ENCODE assay signal across 15 mouse cellular contexts in the genomic region with DNA sequence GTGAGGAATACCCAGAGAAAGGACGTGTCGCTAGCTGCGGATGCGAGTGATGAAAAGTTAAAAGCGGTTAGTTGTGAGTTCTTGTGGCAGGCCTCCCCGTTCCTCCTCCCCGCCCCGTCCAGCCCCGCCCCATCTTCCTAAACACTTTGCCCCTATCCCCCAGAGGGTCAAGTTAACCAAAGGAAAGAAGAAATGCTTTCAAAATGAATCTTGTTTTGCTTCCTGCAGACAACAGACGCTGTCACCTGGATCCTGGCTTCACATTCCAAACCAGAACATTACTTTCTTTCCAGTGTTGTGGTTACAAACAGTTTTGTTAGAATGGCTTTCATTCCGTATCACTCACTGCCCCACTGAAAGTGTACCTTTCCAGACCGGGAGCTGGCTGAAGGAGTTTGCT. TPM values are rescaled to one million over a fixed set of nuclear protein-coding genes. Genes with fewer than 3 reads are reported as not detected.
A peak's percentile ranks its signal among the peaks of the same experiment; 100 is the strongest.
DNase-seq lines count a peak whose midpoint lies in the region; ATAC-seq lines count a peak whose summit lies in the region.
"Had no signal": no experiment of that assay in that cellular context is flagged by ENCODE, and none has a peak within 500 bp of the region (broad histone marks: within the 10 kb centered on the region; RNA-seq: fewer than 3 reads in every experiment).

No protein-coding gene starts in this region.

- no peaks in the 10 kb centered on the region for H3K9me3 ChIP-seq in heart, embryonic 10.5 days
- no peaks in the 10 kb centered on the region for H3K9me3 ChIP-seq in kidney, embryonic 15.5 days (replicated peaks)
- no peaks in the 10 kb centered on the region for H3K9me3 ChIP-seq in embryonic facial prominence, embryonic 12.5 days
- H3K9me3 ChIP-seq in limb, embryonic 15.5 days: no peaks in the 10 kb centered on the region
- H3K9me3 ChIP-seq: forebrain, embryonic 10.5 days; hindbrain, embryonic 10.5 days; liver, embryonic 13.5 days; neural tube, embryonic 12.5 days had no signal

- WGBS in heart, embryonic 10.5 days: 30% methylated on average over 12 of the region's 12 CpGs
- 33% methylated on average over 12 of the region's 12 CpGs for WGBS in kidney, embryonic 15.5 days
- 32% methylated on average over 12 of the region's 12 CpGs for WGBS in embryonic facial prominence, embryonic 12.5 days
- 20% methylated on average over 12 of the region's 12 CpGs for WGBS in limb, embryonic 15.5 days

- H3K27me3 ChIP-seq in heart, embryonic 10.5 days (ENCODE audit: insufficient read depth, poor library complexity, severe bottlenecking): no peaks in the 10 kb centered on the region
- no peaks in the 10 kb centered on the region for H3K27me3 ChIP-seq in kidney, embryonic 15.5 days
- H3K27me3 ChIP-seq in embryonic facial prominence, embryonic 12.5 days: no peaks in the 10 kb centered on the region
- H3K27me3 ChIP-seq in limb, embryonic 15.5 days: no peaks in the 10 kb centered on the region
- H3K27me3 ChIP-seq: liver, embryonic 13.5 days; neural tube, embryonic 12.5 days had no signal

- H3K27ac ChIP-seq in heart, embryonic 10.5 days: no peak overlapping the region
- no peak overlapping the region for H3K27ac ChIP-seq in kidney, embryonic 15.5 days
- no peak overlapping the region for H3K27ac ChIP-seq in embryonic facial prominence, embryonic 12.5 days
- no peak overlapping the region for H3K27ac ChIP-seq in limb, embryonic 15.5 days
- H3K27ac ChIP-seq: forebrain, embryonic 10.5 days; hindbrain, embryonic 10.5 days; liver, embryonic 13.5 days; macrophage; neural tube, embryonic 12.5 days had no signal

- H3K4me3 ChIP-seq in heart, embryonic 10.5 days: peak overlapping the region; percentile 31; the same call in 1 of the 2 replicates
- H3K4me3 ChIP-seq in kidney, embryonic 15.5 days (replicated peaks): no peak overlapping the region
- no peak overlapping the region for H3K4me3 ChIP-seq in embryonic facial prominence, embryonic 12.5 days
- H3K4me3 ChIP-seq in limb, embryonic 15.5 days: no peak overlapping the region
- H3K4me3 ChIP-seq: forebrain, embryonic 10.5 days; hindbrain, embryonic 10.5 days; liver, embryonic 13.5 days; neural tube, embryonic 12.5 days had no signal

- no peak for ATAC-seq in kidney, embryonic 15.5 days (replicated peaks; ENCODE audit: low FRiP score)
- no peak for ATAC-seq in embryonic facial prominence, embryonic 12.5 days (ENCODE audit: insufficient number of reproducible peaks, insufficient read depth, low FRiP score, low TSS enrichment)
- no peak for ATAC-seq in limb, embryonic 15.5 days (ENCODE audit: insufficient number of reproducible peaks, low FRiP score, low TSS enrichment, low read depth)

- H3K4me1 ChIP-seq in heart, embryonic 10.5 days: peaks cover 6% of the 10 kb centered on the region
- H3K4me1 ChIP-seq in kidney, embryonic 15.5 days: peaks cover 3% of the 10 kb centered on the region; the same call in 1 of the 2 replicates
- no peaks in the 10 kb centered on the region for H3K4me1 ChIP-seq in embryonic facial prominence, embryonic 12.5 days
- 0 out of 2 replicates have a peak, but pooled peaks cover 2% of the 10 kb centered on the region for H3K4me1 ChIP-seq in limb, embryonic 15.5 days
- H3K4me1 ChIP-seq: neural tube, embryonic 12.5 days had no signal

- H3K36me3 ChIP-seq in heart, embryonic 10.5 days: no peaks in the 10 kb centered on the region
- H3K36me3 ChIP-seq in kidney, embryonic 15.5 days: no peaks in the 10 kb centered on the region
- H3K36me3 ChIP-seq in embryonic facial prominence, embryonic 12.5 days: no peaks in the 10 kb centered on the region
- H3K36me3 ChIP-seq in limb, embryonic 15.5 days: no peaks in the 10 kb centered on the region
- H3K36me3 ChIP-seq: forebrain, embryonic 10.5 days; hindbrain, embryonic 10.5 days; liver, embryonic 13.5 days; neural tube, embryonic 12.5 days had no signal

- H3K4me2 ChIP-seq in kidney, embryonic 15.5 days: peak overlapping the region; percentile 45
- H3K4me2 ChIP-seq in embryonic facial prominence, embryonic 12.5 days (replicated peaks): peak overlapping the region; percentile 21; the same call in 1 of the 2 replicates
- 0 out of 2 replicates have a peak overlapping the region, but pooled peaks have one; percentile 23 for H3K4me2 ChIP-seq in limb, embryonic 15.5 days
- H3K4me2 ChIP-seq: liver, embryonic 13.5 days; neural tube, embryonic 12.5 days had no signal

- DNase-seq in heart, embryonic 10.5 days (ENCODE audit: low spot score): no peak
- DNase-seq in heart, adult 9 months (ENCODE audit: low spot score in 2 of 2): no peak
- DNase-seq in kidney, postnatal 14 days: no peak
- DNase-seq in left cerebral cortex, adult 11 months (ENCODE audit: low spot score): no peak
- DNase-seq in cerebellum, postnatal 14 days: no peak
- DNase-seq: cerebellum, adult 8-10 months; kidney, adult 11 months; liver, embryonic 13.5 days had no signal

- no peak overlapping the region for H3K9ac ChIP-seq in kidney, embryonic 15.5 days
- H3K9ac ChIP-seq in embryonic facial prominence, embryonic 12.5 days: no peak overlapping the region
- H3K9ac ChIP-seq in limb, embryonic 15.5 days: no peak overlapping the region
- H3K9ac ChIP-seq: liver, embryonic 13.5 days; neural tube, embryonic 12.5 days had no signal

RNA-seq across cellular contexts. Expression of a gene that starts 23.1 kb away (rescaled TPM):
- polyA plus RNA-seq in heart, embryonic 10.5 days (2016; fragmentation: Nextera tagmentation; extraction: Ambion mirVana): 229 and 261 TPM in 2 replicates
- 257 and 267 TPM in 2 replicates for polyA plus RNA-seq in kidney, embryonic 15.5 days (2015; fragmentation: Nextera tagmentation; extraction: Ambion mirVana)
- 316 and 334 TPM in 2 replicates for polyA plus RNA-seq in embryonic facial prominence, embryonic 12.5 days (2016; fragmentation: Nextera tagmentation; extraction: Ambion mirVana)
- polyA plus RNA-seq in limb, embryonic 15.5 days (2015; fragmentation: Nextera tagmentation; extraction: Ambion mirVana): 209 and 215 TPM in 2 replicates

RNA-seq across cellular contexts. Expression of a gene that starts 23.3 kb away (rescaled TPM):
- 15.8 and 16.5 TPM in 2 replicates for polyA plus RNA-seq in heart, embryonic 10.5 days (2016; fragmentation: Nextera tagmentation; extraction: Ambion mirVana)
- polyA plus RNA-seq in kidney, embryonic 15.5 days (2015; fragmentation: Nextera tagmentation; extraction: Ambion mirVana): 17.2 and 18.2 TPM in 2 replicates
- 23.1 and 26.0 TPM in 2 replicates for polyA plus RNA-seq in embryonic facial prominence, embryonic 12.5 days (2016; fragmentation: Nextera tagmentation; extraction: Ambion mirVana)
- polyA plus RNA-seq in limb, embryonic 15.5 days (2015; fragmentation: Nextera tagmentation; extraction: Ambion mirVana): 13.5 and 13.7 TPM in 2 replicates
